Mouse (Mus musculus): ENCODE data around the gene Arap2. TPM values are rescaled to one million over a fixed set of nuclear protein-coding genes. Genes with fewer than 3 reads are reported as not detected.

The Arap2 gene
- total RNA-seq, 2 experiments from 2014 or later: 64.7 to 73.6 TPM

DNA sequence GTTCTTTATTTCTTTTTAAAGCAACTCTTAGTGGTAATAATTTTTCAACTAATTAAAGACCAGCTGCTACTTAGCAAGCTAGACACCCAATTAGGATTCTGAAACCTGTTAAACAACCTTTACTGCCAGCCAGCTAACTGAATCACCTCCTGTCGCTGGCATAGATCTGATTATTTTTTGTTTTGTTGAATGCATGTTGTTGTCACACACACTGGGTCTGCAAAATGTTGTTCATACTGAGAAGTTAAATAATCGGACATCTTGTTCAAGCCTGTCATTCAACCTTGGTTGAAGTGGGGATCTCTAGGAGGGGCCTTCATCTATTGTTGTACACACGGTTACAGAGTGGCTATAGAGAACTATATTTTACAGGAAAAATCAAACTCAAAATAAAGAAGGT, 184.3 kb downstream of the Arap2 start:
- intact Hi-C loops (cut with DNase I): no loop called here
- DNase-seq (ENCODE audit: extremely low spot score in 1 of 2, low spot score in 2 of 2): no peak
- no peak for TF ChIP-seq CTCF (IDR thresholded peaks at IDR 0.05)
- Histone ChIP-seq H3K4me3 (no peak overlapping the region), H3K27ac (no peak overlapping the region)

DNA sequence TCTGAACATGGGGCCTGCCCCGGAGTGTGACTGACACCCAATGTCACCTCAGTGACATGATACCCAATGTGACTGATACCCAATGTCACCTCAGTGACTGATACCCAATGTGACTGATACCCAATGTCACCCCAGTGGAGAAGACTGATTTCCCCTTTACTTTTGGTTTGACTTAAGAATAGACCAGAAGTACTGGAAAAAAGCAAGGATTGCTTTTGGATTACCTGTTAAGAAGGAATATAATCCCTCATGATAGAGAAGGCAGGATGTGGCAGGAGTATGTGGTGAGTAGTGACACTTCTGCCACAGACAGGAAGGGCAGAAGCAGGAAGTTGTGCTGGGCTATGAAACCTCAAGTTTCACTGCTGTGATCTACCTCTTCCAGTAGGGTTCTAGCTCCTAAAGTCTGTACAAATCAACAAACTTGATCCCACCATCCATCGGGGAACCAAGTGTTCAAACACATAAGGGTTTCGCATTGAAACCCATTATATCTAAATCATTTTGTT, 191.6 kb downstream of the Arap2 start:
- no peak overlapping the region for H3K27ac ChIP-seq
- no peak for TF ChIP-seq CTCF (IDR thresholded peaks at IDR 0.05)
- intact Hi-C loops (cut with DNase I): no loop called here
- no peak overlapping the region for H3K4me3 ChIP-seq
- no peak for DNase-seq (ENCODE audit: extremely low spot score in 1 of 2, low spot score in 2 of 2)

Other genes starting within 250 kb of the Arap2 start
- gene Dthd1, start 47.7 kb upstream of the Arap2 start, total RNA-seq (2021): not detected

Data from left cerebral cortex, adult 2 months (tissue).